Mouse (Mus musculus): ENCODE data around the gene Morn5.

- no peak for TF ChIP-seq CTCF (IDR thresholded peaks at IDR 0.05; ENCODE audit: control insufficient read depth, insufficient read depth, insufficient replicate concordance, low read depth, low read length)
- TF ChIP-seq POLR2A (IDR thresholded peaks at IDR 0.05; ENCODE audit: control insufficient read depth, low read depth, low read length): no peak
Observed at GRCm38 (mm10) chr2:36073781-36074180, 24.5 kb downstream of the Morn5 start.
